Mouse (Mus musculus): Measurements from ENCODE around the gene Cxcl3. TPM values are rescaled to one million over a fixed set of nuclear protein-coding genes. Genes with fewer than 3 reads are reported as not detected.

Gene Cxcl3
- total and polyA plus RNA-seq, 3 experiments = 0.16 to 0.54 TPM; not detected in 1

- no peaks in the 10 kb centered on the region for H3K4me1 ChIP-seq (ENCODE audit: insufficient read depth, low read depth, low read length)
- peaks cover 15% of the 10 kb centered on the region for H3K27me3 ChIP-seq (ENCODE audit: insufficient read depth, low read length)
- DNase-seq (ENCODE audit: low spot score) = no peak
- TF ChIP-seq GATA1 (IDR thresholded peaks at IDR 0.05; ENCODE audit: borderline replicate concordance, low read length) (no peak), CTCF (IDR thresholded peaks at IDR 0.05; ENCODE audit: low read depth, low read length) (no peak), TAL1 (conservative IDR thresholded peaks at IDR 0.05; ENCODE audit: low read depth, low read length) (no peak), POLR2AphosphoS5 (IDR thresholded peaks at IDR 0.05; ENCODE audit: insufficient replicate concordance, low read depth, low read length) (no peak), GATA2 (IDR thresholded peaks at IDR 0.05; ENCODE audit: borderline replicate concordance, low read depth, low read length) (no peak)
- no peaks in the 10 kb centered on the region for H3K36me3 ChIP-seq (replicated peaks)
- no peak for ATAC-seq (ENCODE audit: extremely low read depth, insufficient number of reproducible peaks, low FRiP score, poor library complexity, severe bottlenecking)
- no peaks in the 10 kb centered on the region for H3K9me3 ChIP-seq (replicated peaks)
- no peak overlapping the region for H3K4me3 ChIP-seq (ENCODE audit: low read depth, low read length)
These were observed 21.5 kb downstream of the Cxcl3 start for GRCm38 (mm10) chr5:90807176-90807950.

GRCm38 (mm10) chr5:90819756-90820155, 33.9 kb downstream of the Cxcl3 start:
- no peaks in the 10 kb centered on the region for H3K4me1 ChIP-seq (ENCODE audit: insufficient read depth, low read depth, low read length)
- no peaks in the 10 kb centered on the region for H3K36me3 ChIP-seq (replicated peaks)
- DNase-seq (ENCODE audit: low spot score) (no peak), ATAC-seq (ENCODE audit: extremely low read depth, insufficient number of reproducible peaks, low FRiP score, poor library complexity, severe bottlenecking) (no peak)
- no peak for TF ChIP-seq GATA2 (IDR thresholded peaks at IDR 0.05; ENCODE audit: borderline replicate concordance, low read depth, low read length)
- TF ChIP-seq GATA1 (IDR thresholded peaks at IDR 0.05; ENCODE audit: borderline replicate concordance, low read length) = no peak
- no peak for TF ChIP-seq TAL1 (conservative IDR thresholded peaks at IDR 0.05; ENCODE audit: low read depth, low read length)
- no peak for TF ChIP-seq CTCF (IDR thresholded peaks at IDR 0.05; ENCODE audit: low read depth, low read length)
- no peak for TF ChIP-seq POLR2AphosphoS5 (IDR thresholded peaks at IDR 0.05; ENCODE audit: insufficient replicate concordance, low read depth, low read length)
- no peaks in the 10 kb centered on the region for H3K9me3 ChIP-seq (replicated peaks)
- no peak overlapping the region for H3K4me3 ChIP-seq (ENCODE audit: low read depth, low read length)
- no peaks in the 10 kb centered on the region for H3K27me3 ChIP-seq (ENCODE audit: insufficient read depth, low read length)

GRCm38 (mm10) chr5:90832145-90832767, 46.4 kb downstream of the Cxcl3 start:
- ATAC-seq (ENCODE audit: extremely low read depth, insufficient number of reproducible peaks, low FRiP score, poor library complexity, severe bottlenecking) = no peak
- Histone ChIP-seq H3K4me3 (ENCODE audit: low read depth, low read length) (no peak overlapping the region), H3K4me1 (ENCODE audit: insufficient read depth, low read depth, low read length) (no peaks in the 10 kb centered on the region), H3K36me3 (replicated peaks) (no peaks in the 10 kb centered on the region), H3K27me3 (ENCODE audit: insufficient read depth, low read length) (no peaks in the 10 kb centered on the region), H3K9me3 (replicated peaks) (no peaks in the 10 kb centered on the region)
- TF ChIP-seq CTCF (IDR thresholded peaks at IDR 0.05; ENCODE audit: low read depth, low read length) = no peak
- no peak for TF ChIP-seq POLR2AphosphoS5 (IDR thresholded peaks at IDR 0.05; ENCODE audit: insufficient replicate concordance, low read depth, low read length)
- TF ChIP-seq TAL1 (conservative IDR thresholded peaks at IDR 0.05; ENCODE audit: low read depth, low read length) = no peak
- no peak for TF ChIP-seq GATA1 (IDR thresholded peaks at IDR 0.05; ENCODE audit: borderline replicate concordance, low read length)
- TF ChIP-seq GATA2 (IDR thresholded peaks at IDR 0.05; ENCODE audit: borderline replicate concordance, low read depth, low read length) = no peak
- no peak for DNase-seq (ENCODE audit: low spot score)

GRCm38 (mm10) chr5:90832768-90833388, 47.0 kb downstream of the Cxcl3 start:
- H3K4me1 ChIP-seq (ENCODE audit: insufficient read depth, low read depth, low read length) = no peaks in the 10 kb centered on the region
- no peaks in the 10 kb centered on the region for H3K9me3 ChIP-seq (replicated peaks)
- no peak overlapping the region for H3K4me3 ChIP-seq (ENCODE audit: low read depth, low read length)
- DNase-seq (ENCODE audit: low spot score) = no peak
- TF ChIP-seq GATA1 (IDR thresholded peaks at IDR 0.05; ENCODE audit: borderline replicate concordance, low read length) = no peak
- no peak for TF ChIP-seq POLR2AphosphoS5 (IDR thresholded peaks at IDR 0.05; ENCODE audit: insufficient replicate concordance, low read depth, low read length)
- TF ChIP-seq TAL1 (conservative IDR thresholded peaks at IDR 0.05; ENCODE audit: low read depth, low read length) = no peak
- no peak for ATAC-seq (ENCODE audit: extremely low read depth, insufficient number of reproducible peaks, low FRiP score, poor library complexity, severe bottlenecking)
- H3K36me3 ChIP-seq (replicated peaks) = no peaks in the 10 kb centered on the region
- H3K27me3 ChIP-seq (ENCODE audit: insufficient read depth, low read length) = no peaks in the 10 kb centered on the region

- ATAC-seq (ENCODE audit: extremely low read depth, insufficient number of reproducible peaks, low FRiP score, poor library complexity, severe bottlenecking) (no peak), DNase-seq (ENCODE audit: low spot score) (no peak)
- TF ChIP-seq POLR2AphosphoS5 (IDR thresholded peaks at IDR 0.05; ENCODE audit: insufficient replicate concordance, low read depth, low read length) (no peak), CTCF (IDR thresholded peaks at IDR 0.05; ENCODE audit: low read depth, low read length) (no peak), GATA1 (IDR thresholded peaks at IDR 0.05; ENCODE audit: borderline replicate concordance, low read length) (no peak), TAL1 (conservative IDR thresholded peaks at IDR 0.05; ENCODE audit: low read depth, low read length) (no peak), GATA2 (IDR thresholded peaks at IDR 0.05; ENCODE audit: borderline replicate concordance, low read depth, low read length) (no peak)
- Histone ChIP-seq H3K9me3 (replicated peaks) (no peaks in the 10 kb centered on the region), H3K4me3 (ENCODE audit: low read depth, low read length) (no peak overlapping the region), H3K27me3 (ENCODE audit: insufficient read depth, low read length) (no peaks in the 10 kb centered on the region), H3K4me1 (ENCODE audit: insufficient read depth, low read depth, low read length) (no peaks in the 10 kb centered on the region), H3K36me3 (replicated peaks) (no peaks in the 10 kb centered on the region)
These were observed 48.5 kb downstream of the Cxcl3 start for GRCm38 (mm10) chr5:90834436-90834835.

- no peak overlapping the region for H3K4me3 ChIP-seq (ENCODE audit: low read depth, low read length)
- H3K36me3 ChIP-seq (replicated peaks) = no peaks in the 10 kb centered on the region
- H3K9me3 ChIP-seq (replicated peaks) = no peaks in the 10 kb centered on the region
- ATAC-seq (ENCODE audit: extremely low read depth, insufficient number of reproducible peaks, low FRiP score, poor library complexity, severe bottlenecking) (no peak), DNase-seq (ENCODE audit: low spot score) (no peak)
- H3K4me1 ChIP-seq (ENCODE audit: insufficient read depth, low read depth, low read length) = no peaks in the 10 kb centered on the region
- H3K27me3 ChIP-seq (ENCODE audit: insufficient read depth, low read length) = no peaks in the 10 kb centered on the region
- TF ChIP-seq CTCF (IDR thresholded peaks at IDR 0.05; ENCODE audit: low read depth, low read length) = no peak
- no peak for TF ChIP-seq GATA2 (IDR thresholded peaks at IDR 0.05; ENCODE audit: borderline replicate concordance, low read depth, low read length)
- TF ChIP-seq GATA1 (IDR thresholded peaks at IDR 0.05; ENCODE audit: borderline replicate concordance, low read length) = no peak
- TF ChIP-seq POLR2AphosphoS5 (IDR thresholded peaks at IDR 0.05; ENCODE audit: insufficient replicate concordance, low read depth, low read length) = no peak
- no peak for TF ChIP-seq TAL1 (conservative IDR thresholded peaks at IDR 0.05; ENCODE audit: low read depth, low read length)
These were observed 52.7 kb downstream of the Cxcl3 start for GRCm38 (mm10) chr5:90838582-90838981.

Other genes with a start within 250 kb of the Cxcl3 start
- not detected in 2 replicates for gene 5830473C10Rik, start 225.0 kb upstream of the Cxcl3 start, total RNA-seq (2014; fragmentation: Nextera tagmentation)
- gene 5830473C10Rik, start 225.0 kb upstream of the Cxcl3 start, total RNA-seq (2017) = 0.12 TPM in 1 of 2 replicates, not detected in the other
- gene 5830473C10Rik, start 225.0 kb upstream of the Cxcl3 start, polyA plus RNA-seq (2012) = not detected in 2 replicates
- not detected in 2 replicates for gene Rassf6, start 145.4 kb upstream of the Cxcl3 start, total RNA-seq (2014; fragmentation: Nextera tagmentation)
- not detected in 2 replicates for gene Rassf6, start 145.4 kb upstream of the Cxcl3 start, total RNA-seq (2017)
- not detected in 2 replicates for gene Rassf6, start 145.4 kb upstream of the Cxcl3 start, polyA plus RNA-seq (2012)
- not detected in 2 replicates for gene Cxcl5, start 26.7 kb upstream of the Cxcl3 start, total RNA-seq (2014; fragmentation: Nextera tagmentation)
- gene Cxcl5, start 26.7 kb upstream of the Cxcl3 start, total RNA-seq (2017) = not detected in 2 replicates
- gene Cxcl5, start 26.7 kb upstream of the Cxcl3 start, polyA plus RNA-seq (2012) = not detected in 2 replicates
- gene Ppbp, start 17.6 kb upstream of the Cxcl3 start, total RNA-seq (2014; fragmentation: Nextera tagmentation) = 9.5 and 16.3 TPM in 2 replicates
- 1.2 and 1.4 TPM in 2 replicates for gene Ppbp, start 17.6 kb upstream of the Cxcl3 start, total RNA-seq (2017)
- gene Ppbp, start 17.6 kb upstream of the Cxcl3 start, polyA plus RNA-seq (2012) = 0.31 and 0.51 TPM in 2 replicates
- 73.3 and 84.5 TPM in 2 replicates for gene Pf4, start 13.7 kb upstream of the Cxcl3 start, total RNA-seq (2014; fragmentation: Nextera tagmentation)
- gene Pf4, start 13.7 kb upstream of the Cxcl3 start, total RNA-seq (2017) = 31.9 and 45.6 TPM in 2 replicates
- gene Pf4, start 13.7 kb upstream of the Cxcl3 start, polyA plus RNA-seq (2012) = 2.9 and 6.8 TPM in 2 replicates
- not detected in 2 replicates for gene Cxcl15, start 8.4 kb downstream of the Cxcl3 start, total RNA-seq (2014; fragmentation: Nextera tagmentation)
- gene Cxcl15, start 8.4 kb downstream of the Cxcl3 start, total RNA-seq (2017) = 0.06 and 0.11 TPM in 2 replicates
- gene Cxcl15, start 8.4 kb downstream of the Cxcl3 start, polyA plus RNA-seq (2012) = not detected in 2 replicates
- not detected in 2 replicates for gene Cxcl1, start 105.1 kb downstream of the Cxcl3 start, total RNA-seq (2014; fragmentation: Nextera tagmentation)
- gene Cxcl1, start 105.1 kb downstream of the Cxcl3 start, total RNA-seq (2017) = 0.82 TPM in 1 of 2 replicates, not detected in the other
- gene Cxcl1, start 105.1 kb downstream of the Cxcl3 start, polyA plus RNA-seq (2012) = not detected in 2 replicates
- 0.90 and 1.7 TPM in 2 replicates for gene Cxcl2, start 117.8 kb downstream of the Cxcl3 start, total RNA-seq (2014; fragmentation: Nextera tagmentation)
- 0.23 and 0.98 TPM in 2 replicates for gene Cxcl2, start 117.8 kb downstream of the Cxcl3 start, total RNA-seq (2017)
- not detected in 2 replicates for gene Cxcl2, start 117.8 kb downstream of the Cxcl3 start, polyA plus RNA-seq (2012)
- 6.6 and 12.9 TPM in 2 replicates for gene Mthfd2l, start 145.0 kb downstream of the Cxcl3 start, total RNA-seq (2014; fragmentation: Nextera tagmentation)
- 12.8 and 16.0 TPM in 2 replicates for gene Mthfd2l, start 145.0 kb downstream of the Cxcl3 start, total RNA-seq (2017)
- 12.4 and 18.0 TPM in 2 replicates for gene Mthfd2l, start 145.0 kb downstream of the Cxcl3 start, polyA plus RNA-seq (2012)
- gene Epgn, start 241.4 kb downstream of the Cxcl3 start, total RNA-seq (2014; fragmentation: Nextera tagmentation) = not detected in 2 replicates
- 0.12 and 0.16 TPM in 2 replicates for gene Epgn, start 241.4 kb downstream of the Cxcl3 start, total RNA-seq (2017)
- not detected in 2 replicates for gene Epgn, start 241.4 kb downstream of the Cxcl3 start, polyA plus RNA-seq (2012)